11 mouse cellular contexts compared by ENCODE assay signal in genomic region chr6:117299503-117300288, GRCm38 (mm10).
A peak's percentile ranks its signal among the peaks of the same experiment; 100 is the strongest.
DNase-seq lines count a peak whose midpoint lies in the region; ATAC-seq lines count a peak whose summit lies in the region.
"Had no signal": no experiment of that assay in that cellular context is flagged by ENCODE, and none has a peak within 500 bp of the region (broad histone marks: within the 10 kb centered on the region; RNA-seq: fewer than 3 reads in every experiment).

No protein-coding gene starts in this region.

- DNase-seq in adrenal gland, adult (ENCODE audit: inconsistent age in 2 of 2, low spot score in 1 of 2), result peak; percentile 40 to 84
- no peak for DNase-seq in adrenal gland, postnatal 4 days (ENCODE audit: low spot score in 2 of 2)
- DNase-seq in kidney, postnatal 14 days, result peak; percentile 7
- no peak for DNase-seq in kidney, postnatal 4 days
- peak; percentile 9 for DNase-seq in embryo, embryonic 9.5 days (ENCODE audit: extremely low spot score)
- peak; percentile 20 for DNase-seq in lung, postnatal 10 days
- DNase-seq in left cerebral cortex, adult 11 months (ENCODE audit: low spot score), result no peak
- DNase-seq: cerebellum, postnatal 36 days; kidney, postnatal 25 days; left cerebral cortex, postnatal 4 days had no signal

- ATAC-seq in cerebellum, adult (ENCODE audit: insufficient number of reproducible peaks, low FRiP score, low TSS enrichment), result no peak

Comparison
In these comparisons a context has a peak if more than half of its experiments do, and no peak if none do; other contexts are left out.
1. DNase-seq: peak in adrenal gland, adult (2 of 2), kidney, postnatal 14 days (single experiment), embryo, embryonic 9.5 days (single experiment) and lung, postnatal 10 days (single experiment); none in adrenal gland, postnatal 4 days (0 of 2), kidney, postnatal 4 days (0 of 2) and left cerebral cortex, adult 11 months (single experiment).